Mouse (Mus musculus) heart, postnatal 0 days (tissue): Measurements from ENCODE around the gene Ilf2.

Experiments used
- CTCF ChIP-seq: IDR thresholded peaks from 2 replicates; pipeline ENCODE4 v1.5.1; 2016; ENCODE audit warnings: antibody characterized with exemption, control low read depth, low read depth
- EP300 ChIP-seq: IDR thresholded peaks from 2 replicates; pipeline ENCODE4 v1.6.1; 2016; ENCODE audit warnings: antibody characterized with exemption, low read depth

DNA sequence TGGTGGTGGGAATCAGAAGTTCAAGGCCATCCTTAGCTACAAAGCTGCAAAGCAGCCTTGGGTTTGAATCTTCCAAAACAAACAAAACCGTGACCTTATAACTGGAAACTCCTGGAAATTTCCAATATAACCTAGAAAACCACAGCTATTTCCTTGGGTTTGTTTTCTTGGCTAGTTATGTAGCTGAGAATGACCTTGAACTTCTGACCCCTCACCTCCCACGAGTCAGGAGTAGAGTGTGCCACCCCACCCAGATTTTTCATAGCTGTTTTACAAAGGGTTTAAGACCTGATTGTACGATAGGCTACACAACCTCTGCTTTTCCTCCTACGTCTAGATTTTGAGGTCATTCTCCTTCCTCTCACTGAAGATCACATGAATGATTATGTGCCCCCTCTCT lies 38.8 kb upstream of the Ilf2 start:
- TF ChIP-seq EP300: no peak
- no peak for TF ChIP-seq CTCF
